Comparison of ENCODE assay signal across 12 mouse cellular contexts in the genomic region with DNA sequence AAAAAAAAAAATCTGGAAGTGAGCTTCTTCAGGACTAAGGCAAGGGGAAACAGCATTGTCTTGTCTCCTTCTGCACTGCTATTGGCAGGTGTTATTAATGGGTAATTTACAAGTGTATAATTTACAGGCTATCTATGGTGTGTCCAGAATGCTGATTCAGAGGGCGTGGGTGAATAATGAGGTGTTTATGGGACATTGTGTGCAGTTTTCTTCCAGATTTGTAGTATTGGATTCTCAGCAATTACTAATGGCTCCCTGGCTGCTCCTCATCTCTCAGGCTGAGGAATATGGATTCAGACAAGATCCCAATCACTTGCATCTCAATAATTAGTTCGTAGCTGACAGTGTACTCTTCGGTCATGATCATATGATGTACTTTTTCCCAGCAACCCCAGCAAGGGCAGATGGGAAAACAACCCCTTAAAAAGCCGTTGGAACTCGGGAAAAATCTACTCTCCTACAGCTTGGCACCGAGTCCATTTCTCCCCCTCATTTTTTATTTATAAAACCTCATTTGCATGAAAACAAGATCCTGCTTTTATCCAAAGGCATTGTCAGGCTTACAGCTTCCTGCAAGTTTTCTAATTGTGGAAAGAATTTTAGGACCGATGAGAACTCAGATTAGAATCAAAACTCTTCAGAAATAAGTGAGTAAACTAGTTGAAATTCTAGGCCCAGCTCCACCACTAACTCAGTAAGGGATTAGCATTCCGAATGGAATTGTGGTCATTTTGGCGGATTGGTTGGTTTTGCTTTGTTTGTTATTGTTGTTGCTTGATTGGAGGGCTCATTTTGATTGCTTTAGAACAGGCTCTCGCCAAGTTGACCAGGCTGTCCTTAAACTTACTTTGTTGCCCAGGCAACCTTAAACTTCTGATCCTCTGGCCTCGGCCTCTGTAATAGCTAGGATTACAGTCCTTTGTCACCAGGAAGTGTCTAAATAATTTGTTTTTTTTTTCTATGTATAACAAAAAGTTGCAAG.
DNase-seq lines count a peak whose midpoint lies in the region; ATAC-seq and TF ChIP-seq lines count a peak whose summit lies in the region.
"Had no signal": no experiment of that assay in that cellular context is flagged by ENCODE, and none has a peak within 500 bp of the region (broad histone marks: within the 10 kb centered on the region; RNA-seq: fewer than 3 reads in every experiment).

No protein-coding gene starts in this region.

- ATAC-seq in intestine, embryonic 16.5 days, result peak; percentile 40
- ATAC-seq: lung, postnatal 0 days had no signal

- intact Hi-C loops in left cerebral cortex, postnatal 25 days (cut with DNase I), result loop anchor here (2.0 kb wide), 2 partner anchors 60 to 140 kb away; no protein-coding TSS in a partner anchor

- WGBS in intestine, embryonic 16.5 days, result 74% methylated on average over 11 of the region's 11 CpGs

- H3K4me2 ChIP-seq in intestine, embryonic 16.5 days (ENCODE audit: low read depth, low read length), result no peak overlapping the region
- H3K4me2 ChIP-seq: embryonic facial prominence, embryonic 15.5 days; limb, embryonic 13.5 days had no signal

- no peaks in the 10 kb centered on the region for H3K27me3 ChIP-seq in intestine, embryonic 16.5 days (replicated peaks; ENCODE audit: control insufficient read depth, insufficient read depth, low read length)
- H3K27me3 ChIP-seq: embryonic facial prominence, embryonic 15.5 days; limb, embryonic 13.5 days had no signal

- H3K27ac ChIP-seq in cortical plate, adult 2 months (ENCODE audit: insufficient read depth, low read length), result peak overlapping the region; percentile 77; the same call in 1 of the 2 replicates
- no peak overlapping the region for H3K27ac ChIP-seq in intestine, embryonic 16.5 days (ENCODE audit: low read length)
- H3K27ac ChIP-seq: embryonic facial prominence, embryonic 15.5 days; limb, embryonic 13.5 days had no signal

- no peak overlapping the region for H3K4me3 ChIP-seq in cortical plate, adult 2 months (ENCODE audit: insufficient read depth, low read length)
- H3K4me3 ChIP-seq in intestine, embryonic 16.5 days (ENCODE audit: low read length), result no peak overlapping the region
- H3K4me3 ChIP-seq: embryonic facial prominence, embryonic 15.5 days; limb, embryonic 13.5 days had no signal

- H3K9me3 ChIP-seq in intestine, embryonic 16.5 days (ENCODE audit: control insufficient read depth, low read length), result no peaks in the 10 kb centered on the region
- H3K9me3 ChIP-seq: embryonic facial prominence, embryonic 15.5 days; limb, embryonic 13.5 days had no signal

- no peak for TF ChIP-seq POLR2A in cortical plate, adult 2 months (IDR thresholded peaks at IDR 0.05; ENCODE audit: extremely low read depth, insufficient read depth, low read length)

- DNase-seq in frontal cortex, adult 2 months (ENCODE audit: extremely low spot score in 1 of 2, low spot score in 1 of 2), result peak; percentile 63 to 74
- no peak for DNase-seq in frontal cortex, postnatal 14 days (ENCODE audit: low spot score in 2 of 2)
- peak; percentile 54 to 91 for DNase-seq in left cerebral cortex, postnatal 25 days (ENCODE audit: low spot score in 2 of 2)
- DNase-seq in B cell, adult 2 months, result no peak
- DNase-seq in cerebellum, adult 11 months, result no peak
- DNase-seq in adrenal gland, adult 2 months, result no peak
- DNase-seq: cerebellum, adult 11-12 months had no signal

- H3K36me3 ChIP-seq in intestine, embryonic 16.5 days (ENCODE audit: control insufficient read depth, insufficient read depth, low read length), result no peaks in the 10 kb centered on the region
- H3K36me3 ChIP-seq: embryonic facial prominence, embryonic 15.5 days; limb, embryonic 13.5 days had no signal

- H3K4me1 ChIP-seq in cortical plate, adult 2 months (ENCODE audit: control insufficient read depth, insufficient read depth, low read length), result peaks cover 5% of the 10 kb centered on the region; the same call in 1 of the 2 replicates
- H3K4me1 ChIP-seq in intestine, embryonic 16.5 days (ENCODE audit: control insufficient read depth, insufficient read depth, low read length), result peaks cover 3% of the 10 kb centered on the region; the same call in 1 of the 2 replicates

- TF ChIP-seq CTCF in cortical plate, adult 2 months (IDR thresholded peaks at IDR 0.05; ENCODE audit: extremely low read depth, insufficient read depth, low read length), result no peak

- H3K9ac ChIP-seq in intestine, embryonic 16.5 days (ENCODE audit: low read depth, low read length), result no peak overlapping the region
- H3K9ac ChIP-seq: embryonic facial prominence, embryonic 15.5 days; limb, embryonic 13.5 days had no signal

Comparison
In these comparisons a context has a peak if more than half of its experiments do, and no peak if none do; other contexts are left out.
1. DNase-seq: peak in frontal cortex, adult 2 months (2 of 2) and left cerebral cortex, postnatal 25 days (2 of 2); none in frontal cortex, postnatal 14 days (0 of 2), B cell, adult 2 months (0 of 2), cerebellum, adult 11 months (single experiment) and adrenal gland, adult 2 months (single experiment).